Mouse (Mus musculus): ENCODE results near the gene Hydin.

GRCm38 (mm10) chr8:110275465-110276258 lies 8.9 kb downstream of the Hydin start:
- TF ChIP-seq POLR2A (IDR thresholded peaks at IDR 0.05; ENCODE audit: insufficient read depth, low read depth, low read length) (no peak), CTCF (IDR thresholded peaks at IDR 0.05; ENCODE audit: insufficient read depth, low read depth, low read length) (no peak)

All from olfactory bulb, adult 2 months (tissue).